Mouse (Mus musculus) NIH3T3 (cell line): Measurements from ENCODE around the gene Fam207a.
A peak's percentile ranks its signal among the peaks of the same experiment; 100 is the strongest.

Experiments used
- DNase-seq: peaks from one replicate; pipeline ENCODE4 v3.0.0-alpha.2; 2012; ENCODE audit warnings: low read depth

Fam207a gene

GRCm38 (mm10) chr10:77455251-77456010 is 60.2 kb downstream of the Fam207a start:
- no peak for DNase-seq

DNA sequence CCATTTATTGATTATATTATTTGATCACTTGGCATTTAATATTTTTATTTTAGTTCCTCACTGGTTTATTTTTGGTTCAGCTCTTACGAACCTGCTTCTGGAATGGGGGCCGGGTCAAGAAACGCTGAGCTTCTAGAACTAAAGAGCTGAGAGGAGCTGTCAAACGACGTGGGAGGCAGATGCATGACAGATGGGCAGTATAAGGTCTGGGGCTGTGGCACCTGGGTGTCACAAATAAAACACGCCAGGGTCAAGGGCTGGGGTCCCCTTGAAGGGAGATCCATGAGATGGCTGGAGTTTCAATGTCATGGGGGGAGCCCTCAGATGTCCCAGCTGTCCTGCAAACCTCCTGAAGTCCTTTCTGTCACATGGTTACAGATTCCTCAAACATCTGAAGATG is 60.8 kb downstream of the Fam207a start:
- DNase-seq = no peak

DNA sequence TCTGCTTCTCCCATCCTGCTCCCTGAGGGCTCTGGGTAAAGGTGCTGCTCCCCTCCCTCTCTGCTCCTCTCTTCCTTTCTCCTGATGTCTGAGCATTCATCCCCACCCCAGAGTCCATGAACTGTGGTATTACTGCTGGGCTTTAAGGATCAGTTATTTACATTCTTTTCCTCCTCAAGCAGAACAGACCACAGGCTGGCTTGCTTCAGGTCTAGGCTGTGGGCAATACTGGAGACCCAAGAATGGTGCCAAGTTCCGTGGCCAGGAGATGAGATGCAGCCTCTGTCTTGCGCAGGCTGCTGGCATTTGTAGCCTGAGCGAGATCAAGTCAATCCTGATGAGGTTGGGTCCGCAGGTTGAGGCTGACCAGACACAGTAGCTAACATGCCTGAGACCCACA is 63.8 kb downstream of the Fam207a start:
- DNase-seq = no peak

DNA sequence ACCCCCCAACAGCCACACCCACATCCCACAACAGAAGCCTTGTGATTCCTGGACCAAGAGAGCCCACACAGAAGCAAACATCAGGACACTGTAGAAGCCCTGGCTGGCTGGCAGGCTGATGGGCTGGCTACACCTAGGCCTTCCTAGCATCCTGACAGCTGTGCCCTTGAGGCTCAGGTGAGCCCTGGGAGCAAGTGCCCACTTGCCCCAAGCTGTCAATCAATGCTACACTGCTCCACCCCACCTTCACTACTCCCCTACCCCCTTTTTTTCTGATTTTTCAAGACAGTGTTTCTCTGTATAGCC is 65.5 kb downstream of the Fam207a start:
- DNase-seq = no peak

- DNase-seq = peak; percentile 41
These were observed 66.0 kb downstream of the Fam207a start for GRCm38 (mm10) chr10:77449315-77450158.

DNA sequence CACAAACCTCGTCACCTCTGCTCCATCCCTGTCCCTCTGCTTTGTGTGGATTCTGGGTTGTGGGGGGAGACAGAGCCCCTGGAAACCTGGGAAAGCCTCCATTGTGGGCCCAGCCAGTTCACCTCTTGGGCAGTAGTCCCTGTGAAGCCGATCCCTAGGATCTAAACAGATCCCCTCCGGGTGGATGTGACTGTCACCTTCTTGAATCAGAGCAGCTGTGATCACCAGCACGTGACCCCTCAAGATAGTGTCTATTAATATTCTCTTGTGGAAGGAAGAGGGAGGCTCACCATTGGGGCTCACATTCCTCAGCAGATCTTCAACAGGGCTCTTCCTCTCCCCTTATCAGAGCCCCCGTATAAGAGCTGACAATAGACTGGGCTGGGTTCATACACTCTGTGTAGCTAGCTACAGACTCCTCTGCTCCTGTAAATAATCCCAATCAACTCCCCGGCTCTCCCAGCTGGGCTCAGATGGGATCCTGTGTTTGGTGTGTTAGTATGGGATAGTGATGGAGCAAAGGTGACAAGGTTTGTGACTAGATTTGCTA is 66.8 kb downstream of the Fam207a start:
- DNase-seq = no peak

DNA sequence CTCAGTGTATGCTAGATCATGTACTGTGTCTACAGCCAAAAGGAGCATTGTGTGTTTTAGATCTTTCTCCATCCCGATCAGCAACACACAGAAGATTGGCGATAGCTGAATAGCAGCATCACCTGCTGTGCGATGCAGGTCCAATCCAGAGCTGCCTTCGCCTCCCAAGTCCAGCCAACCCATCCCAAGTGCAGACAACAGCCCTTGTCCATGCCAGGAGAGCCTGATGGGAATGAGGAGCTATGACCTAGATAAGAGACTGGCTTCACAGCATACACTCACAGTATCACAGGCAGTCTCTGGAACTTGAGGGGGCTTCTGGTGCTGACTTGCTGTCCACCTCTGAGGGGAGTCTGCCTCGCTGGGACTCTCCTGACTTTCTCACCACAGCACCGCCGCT is 67.4 kb downstream of the Fam207a start:
- no peak for DNase-seq

DNA sequence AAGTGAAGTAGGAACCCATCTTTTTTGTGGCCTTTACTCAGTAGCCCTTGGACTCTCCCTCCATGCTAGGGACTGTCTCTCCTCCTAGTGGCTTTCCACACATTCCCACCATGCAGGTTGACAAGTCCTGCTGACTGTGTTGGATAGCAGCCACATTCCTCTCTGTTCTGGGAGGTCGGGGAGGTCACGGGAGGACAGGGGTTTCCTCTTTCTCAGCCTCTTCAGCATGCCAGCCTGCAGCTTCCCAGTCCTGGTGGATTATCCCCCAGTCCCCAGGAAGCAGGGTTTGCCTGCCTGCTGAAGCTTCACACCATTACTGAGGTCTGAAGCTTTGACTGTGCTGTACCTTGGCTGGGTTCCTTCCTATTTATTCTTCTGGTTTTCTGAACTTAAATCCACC is 67.8 kb downstream of the Fam207a start:
- DNase-seq = no peak

- DNase-seq = peak; percentile 23
These were observed 73.3 kb downstream of the Fam207a start for GRCm38 (mm10) chr10:77442250-77442649.

DNA sequence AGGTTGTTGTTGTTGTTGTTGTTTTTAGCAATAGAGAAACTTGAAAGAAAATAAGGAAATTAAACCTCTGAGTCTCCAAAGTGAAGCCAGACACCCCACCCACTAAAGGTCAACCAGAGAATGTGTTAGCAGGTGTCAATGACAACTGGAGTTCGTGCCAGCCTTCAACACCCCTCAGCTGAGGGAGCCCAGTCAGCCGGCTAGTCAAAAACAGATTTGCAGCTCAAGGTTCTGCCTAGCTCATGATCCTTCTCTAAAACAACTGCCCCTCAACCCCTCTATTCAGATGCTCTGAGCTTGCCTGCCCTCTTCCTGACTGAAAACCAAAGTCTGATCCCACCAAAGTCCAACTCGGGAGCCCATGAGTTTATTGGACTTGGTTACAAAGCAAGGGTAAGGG is 73.8 kb downstream of the Fam207a start:
- DNase-seq = no peak

DNA sequence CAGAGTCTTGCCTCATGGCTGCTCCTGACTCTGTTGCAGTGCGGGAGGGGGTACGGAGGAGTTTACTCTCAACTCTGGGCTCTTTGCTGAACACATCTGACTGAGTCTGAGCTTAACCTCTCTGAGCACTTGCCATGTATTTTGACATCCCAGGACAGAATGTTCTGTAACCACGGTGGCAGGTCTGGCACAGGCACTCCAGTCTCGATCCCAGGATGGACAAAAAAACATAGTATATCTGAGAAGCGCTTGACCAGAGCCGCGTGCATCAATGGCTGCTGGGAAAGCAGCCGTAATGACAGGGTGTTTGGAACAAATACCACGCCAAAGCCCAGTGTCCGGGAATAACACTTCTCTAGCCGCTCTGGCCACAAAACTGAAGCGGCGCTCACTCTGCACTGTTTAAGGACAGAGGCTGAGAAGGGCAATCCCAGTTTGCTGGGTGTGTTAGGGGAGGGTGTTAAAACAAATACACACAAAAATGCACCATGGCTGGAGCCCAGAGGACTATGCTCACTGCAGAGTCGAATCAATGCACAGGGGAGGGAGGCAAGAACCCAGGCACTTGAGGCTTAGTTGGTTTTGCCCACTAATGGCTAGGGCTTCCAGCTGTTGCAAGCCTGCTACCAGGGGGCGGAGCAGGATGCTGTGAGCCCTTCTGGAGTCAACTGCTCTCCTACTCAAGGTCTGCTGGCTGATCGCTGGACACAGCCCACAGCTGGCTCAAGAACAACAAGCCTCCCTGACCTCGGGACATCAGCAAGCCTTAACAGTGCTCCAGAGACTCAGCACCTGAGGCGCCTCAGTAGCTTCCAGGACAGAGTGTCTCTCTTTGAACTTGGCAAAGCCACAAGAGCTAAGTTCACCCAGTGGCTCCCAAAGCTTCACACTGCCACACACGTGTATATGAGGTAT is 74.5 kb downstream of the Fam207a start:
- DNase-seq = peak; percentile 14

GRCm38 (mm10) chr10:77440286-77440685 is 75.3 kb downstream of the Fam207a start:
- peak; percentile 27 for DNase-seq

GRCm38 (mm10) chr10:77439026-77439425 is 76.6 kb downstream of the Fam207a start:
- no peak for DNase-seq

DNA sequence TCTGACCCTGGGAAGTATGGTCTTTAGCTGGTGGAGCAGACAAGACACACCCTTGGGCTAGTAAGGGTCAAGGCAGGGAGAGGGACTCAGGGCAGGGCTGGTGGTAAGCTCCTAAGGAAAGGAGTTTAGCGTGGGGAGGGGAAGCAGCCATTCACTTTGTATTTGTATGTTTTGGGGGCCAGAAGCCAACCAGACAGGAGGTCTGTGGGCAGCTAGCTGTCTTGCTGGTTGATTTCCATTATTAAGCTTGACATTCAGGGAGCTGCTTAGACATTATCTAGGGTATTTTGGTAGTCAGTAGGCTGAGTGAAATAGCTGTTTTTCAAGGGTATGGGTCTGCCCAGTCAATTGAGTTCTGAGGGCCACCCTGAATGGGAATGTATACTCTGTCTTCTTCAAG is 77.6 kb downstream of the Fam207a start:
- DNase-seq = no peak
